Mouse (Mus musculus): ENCODE measurements around the gene Rptor. TPM values are rescaled to one million over a fixed set of nuclear protein-coding genes. Genes with fewer than 3 reads are reported as not detected.

Gene Rptor
- polyA plus RNA-seq, 1 experiment from 2014 or later: 11.6 TPM

DNA sequence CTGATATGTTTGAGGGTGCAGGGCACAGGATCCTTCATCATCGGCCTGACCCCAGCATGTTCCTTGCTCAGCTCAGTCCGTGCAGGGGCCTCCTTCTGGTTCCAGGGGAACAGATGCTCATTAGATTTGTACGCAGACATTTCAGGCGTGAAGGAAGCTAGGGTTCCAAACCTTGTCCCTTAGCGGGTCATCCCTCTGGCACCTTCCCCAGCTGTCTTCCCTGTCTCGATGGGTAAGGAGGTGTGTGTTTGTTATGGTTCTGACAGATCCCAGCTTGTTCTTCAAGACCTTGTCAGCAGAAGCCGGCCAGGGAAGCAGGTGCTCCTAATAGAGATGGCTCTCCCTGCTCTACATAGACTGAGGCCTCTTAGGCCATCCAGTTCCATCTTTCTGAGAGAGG lies 37.7 kb upstream of the Rptor start:
- Histone ChIP-seq H3K36me3 (ENCODE audit: control insufficient read depth, insufficient read depth, low read length) (no peaks in the 10 kb centered on the region), H3K27ac (replicated peaks; ENCODE audit: low read depth, low read length) (no peak overlapping the region), H3K4me3 (ENCODE audit: low read depth, low read length) (no peak overlapping the region), H3K9me3 (ENCODE audit: control insufficient read depth, low read length) (no peaks in the 10 kb centered on the region), H3K4me2 (ENCODE audit: low read depth, low read length) (no peak overlapping the region), H3K4me1 (ENCODE audit: control insufficient read depth, insufficient read depth, low read length) (no peaks in the 10 kb centered on the region), H3K9ac (ENCODE audit: low read depth, low read length) (no peak overlapping the region), H3K27me3 (replicated peaks; ENCODE audit: control insufficient read depth, insufficient read depth, low read length) (peaks cover 16% of the 10 kb centered on the region)
- DNase-seq (ENCODE audit: low spot score) (no peak), ATAC-seq (ENCODE audit: low read depth) (no peak)
- WGBS: 61% methylated on average over 7 of the region's 7 CpGs

DNA sequence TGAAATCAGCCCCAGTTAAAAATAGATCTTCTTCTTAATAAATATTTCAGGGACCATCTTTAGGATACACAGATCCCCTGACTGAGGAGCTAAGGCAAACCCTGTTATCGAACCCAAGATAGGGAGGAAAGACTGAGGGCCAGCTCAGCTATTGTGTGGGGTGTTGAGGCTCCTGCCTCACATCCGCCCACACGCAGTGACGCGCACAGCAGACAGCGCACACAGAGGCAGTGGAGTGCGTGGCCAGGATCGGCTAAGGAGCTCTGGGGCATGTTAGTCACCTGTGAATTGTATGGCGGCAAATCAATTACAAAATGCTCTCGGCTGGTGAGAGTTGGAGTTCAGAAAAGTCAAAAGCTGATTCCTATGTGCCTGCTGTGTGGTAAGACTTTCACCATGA lies 37.0 kb upstream of the Rptor start:
- DNase-seq (ENCODE audit: low spot score) (no peak), ATAC-seq (ENCODE audit: low read depth) (no peak)
- no peak overlapping the region for H3K4me2 ChIP-seq (ENCODE audit: low read depth, low read length)
- WGBS: 35% methylated on average over 10 of the region's 10 CpGs
- peaks cover 16% of the 10 kb centered on the region for H3K27me3 ChIP-seq (replicated peaks; ENCODE audit: control insufficient read depth, insufficient read depth, low read length)
- H3K4me1 ChIP-seq (ENCODE audit: control insufficient read depth, insufficient read depth, low read length): no peaks in the 10 kb centered on the region
- no peaks in the 10 kb centered on the region for H3K36me3 ChIP-seq (ENCODE audit: control insufficient read depth, insufficient read depth, low read length)
- H3K9ac ChIP-seq (ENCODE audit: low read depth, low read length): no peak overlapping the region
- no peak overlapping the region for H3K27ac ChIP-seq (replicated peaks; ENCODE audit: low read depth, low read length)
- no peak overlapping the region for H3K4me3 ChIP-seq (ENCODE audit: low read depth, low read length)
- no peaks in the 10 kb centered on the region for H3K9me3 ChIP-seq (ENCODE audit: control insufficient read depth, low read length)

DNA sequence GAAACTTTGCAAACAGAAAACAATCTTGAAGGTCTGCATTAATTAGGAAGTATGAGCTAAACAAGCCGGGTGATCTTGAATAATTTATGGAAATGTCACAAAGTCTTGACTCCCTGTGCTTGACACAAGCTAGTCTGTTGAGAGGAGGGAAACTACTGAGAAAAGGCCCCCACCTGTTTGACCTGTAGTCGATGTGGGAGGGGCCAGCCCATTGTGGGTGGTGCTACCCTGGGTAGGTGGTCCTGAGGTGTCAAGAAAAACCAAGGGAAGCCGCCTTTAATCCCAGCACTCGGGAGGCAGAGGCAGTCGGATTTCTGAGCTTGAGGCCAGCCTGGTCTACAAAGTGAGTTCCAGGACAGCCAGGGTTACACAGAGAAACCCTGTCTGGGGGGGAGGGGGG lies 36.5 kb upstream of the Rptor start:
- no peak for DNase-seq (ENCODE audit: low spot score)
- Histone ChIP-seq H3K27me3 (replicated peaks; ENCODE audit: control insufficient read depth, insufficient read depth, low read length) (peaks cover 13% of the 10 kb centered on the region), H3K4me2 (ENCODE audit: low read depth, low read length) (no peak overlapping the region), H3K9me3 (ENCODE audit: control insufficient read depth, low read length) (no peaks in the 10 kb centered on the region), H3K27ac (replicated peaks; ENCODE audit: low read depth, low read length) (no peak overlapping the region), H3K4me3 (ENCODE audit: low read depth, low read length) (no peak overlapping the region), H3K4me1 (ENCODE audit: control insufficient read depth, insufficient read depth, low read length) (no peaks in the 10 kb centered on the region), H3K9ac (ENCODE audit: low read depth, low read length) (no peak overlapping the region), H3K36me3 (ENCODE audit: control insufficient read depth, insufficient read depth, low read length) (no peaks in the 10 kb centered on the region)
- no peak for ATAC-seq (ENCODE audit: low read depth)
- 54% methylated on average over 5 of the region's 5 CpGs for WGBS

DNA sequence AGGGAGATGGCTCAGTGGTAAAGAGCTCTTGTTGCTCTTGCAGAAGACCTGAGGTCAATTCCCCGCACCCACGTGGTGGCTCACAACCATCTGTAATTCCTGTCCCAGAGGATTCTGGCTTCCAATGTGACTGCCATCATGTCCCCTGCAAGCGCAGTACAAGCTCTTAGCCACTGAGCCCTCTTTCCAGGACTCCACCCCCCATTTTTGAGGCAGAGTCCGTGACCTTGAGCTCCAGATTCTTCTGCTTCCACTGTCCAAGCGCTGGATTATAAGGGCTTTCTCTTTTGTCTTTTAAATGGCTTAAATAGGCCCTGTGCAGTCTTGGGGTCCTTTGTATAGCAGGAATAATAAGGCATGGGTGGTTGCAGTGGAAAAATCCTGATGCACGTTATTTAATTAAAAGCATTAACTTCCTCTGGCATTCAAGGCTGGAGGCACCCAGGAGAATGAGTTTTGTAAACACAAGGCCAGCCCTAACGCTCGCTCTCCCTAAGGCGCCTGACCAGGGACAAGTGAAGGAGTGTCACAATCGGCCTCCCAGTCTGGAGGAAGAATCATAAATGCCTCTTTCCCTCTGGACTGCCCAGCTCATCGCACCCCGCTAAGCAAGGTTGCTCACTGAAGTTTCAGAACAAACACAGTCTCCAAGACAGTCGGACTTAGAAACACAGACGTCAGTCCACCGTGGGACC lies 30.2 kb upstream of the Rptor start:
- H3K27me3 ChIP-seq (replicated peaks; ENCODE audit: control insufficient read depth, insufficient read depth, low read length): no peaks in the 10 kb centered on the region
- 59% methylated on average over 15 of the region's 15 CpGs for WGBS
- peaks cover 5% of the 10 kb centered on the region; the same call in 1 of the 2 replicates for H3K4me1 ChIP-seq (ENCODE audit: control insufficient read depth, insufficient read depth, low read length)
- no peak overlapping the region for H3K27ac ChIP-seq (replicated peaks; ENCODE audit: low read depth, low read length)
- DNase-seq (ENCODE audit: low spot score) (no peak), ATAC-seq (ENCODE audit: low read depth) (no peak)
- no peaks in the 10 kb centered on the region for H3K9me3 ChIP-seq (ENCODE audit: control insufficient read depth, low read length)
- H3K9ac ChIP-seq (ENCODE audit: low read depth, low read length): peak overlapping the region; percentile 8; the same call in 1 of the 2 replicates
- no peak overlapping the region for H3K4me3 ChIP-seq (ENCODE audit: low read depth, low read length)
- no peak overlapping the region for H3K4me2 ChIP-seq (ENCODE audit: low read depth, low read length)
- H3K36me3 ChIP-seq (ENCODE audit: control insufficient read depth, insufficient read depth, low read length): no peaks in the 10 kb centered on the region

DNA sequence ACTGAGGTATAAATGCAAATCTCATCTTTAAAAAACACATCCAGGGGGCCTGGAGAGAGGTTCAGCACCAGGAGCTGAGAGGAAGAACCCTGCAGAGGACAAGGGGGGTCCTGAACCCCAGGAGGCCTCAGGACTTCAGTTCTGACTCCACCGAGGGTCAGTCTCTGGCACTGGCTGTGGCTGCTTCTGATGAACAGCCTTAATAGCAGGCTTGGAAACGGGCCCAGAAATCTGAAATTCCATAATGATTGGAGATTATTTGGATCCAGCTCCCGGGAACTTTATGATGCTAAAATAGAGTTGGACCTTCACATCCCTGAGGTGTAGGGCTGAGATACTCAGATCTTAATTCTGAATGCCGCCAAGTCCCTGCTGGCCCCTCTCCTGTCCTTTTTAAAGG lies 25.9 kb upstream of the Rptor start:
- no peak overlapping the region for H3K4me3 ChIP-seq (ENCODE audit: low read depth, low read length)
- H3K4me1 ChIP-seq (ENCODE audit: control insufficient read depth, insufficient read depth, low read length): peaks cover 5% of the 10 kb centered on the region; the same call in 1 of the 2 replicates
- no peak overlapping the region for H3K27ac ChIP-seq (replicated peaks; ENCODE audit: low read depth, low read length)
- no peaks in the 10 kb centered on the region for H3K36me3 ChIP-seq (ENCODE audit: control insufficient read depth, insufficient read depth, low read length)
- no peaks in the 10 kb centered on the region for H3K9me3 ChIP-seq (ENCODE audit: control insufficient read depth, low read length)
- WGBS: 12% methylated on average over 4 of the region's 4 CpGs
- no peak overlapping the region for H3K4me2 ChIP-seq (ENCODE audit: low read depth, low read length)
- DNase-seq (ENCODE audit: low spot score) (peak; percentile 74), ATAC-seq (ENCODE audit: low read depth) (no peak)
- H3K27me3 ChIP-seq (replicated peaks; ENCODE audit: control insufficient read depth, insufficient read depth, low read length): no peaks in the 10 kb centered on the region
- H3K9ac ChIP-seq (ENCODE audit: low read depth, low read length): no peak overlapping the region

DNA sequence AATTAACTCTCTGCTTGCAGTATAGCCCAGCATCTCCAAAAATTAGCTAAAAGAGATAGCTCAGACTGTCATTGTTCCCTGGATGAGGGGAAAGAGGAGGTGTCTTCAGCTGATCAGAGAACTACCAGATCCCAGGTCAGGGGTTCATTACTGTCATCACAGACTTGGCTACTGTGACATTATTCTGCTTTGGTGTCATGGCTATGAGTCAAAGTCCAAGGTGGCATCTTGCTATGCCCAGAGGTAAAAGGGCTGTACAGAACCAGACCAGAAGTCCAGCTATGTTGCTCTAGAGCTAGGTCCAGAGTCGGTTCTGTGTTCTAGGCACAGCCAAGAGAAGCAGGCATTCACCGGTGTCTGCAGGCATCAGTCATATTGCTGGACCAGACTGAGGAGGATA lies 25.0 kb upstream of the Rptor start:
- Histone ChIP-seq H3K4me2 (ENCODE audit: low read depth, low read length) (no peak overlapping the region), H3K27me3 (replicated peaks; ENCODE audit: control insufficient read depth, insufficient read depth, low read length) (no peaks in the 10 kb centered on the region), H3K27ac (replicated peaks; ENCODE audit: low read depth, low read length) (no peak overlapping the region), H3K4me1 (ENCODE audit: control insufficient read depth, insufficient read depth, low read length) (peaks cover 5% of the 10 kb centered on the region; the same call in 1 of the 2 replicates), H3K4me3 (ENCODE audit: low read depth, low read length) (no peak overlapping the region), H3K9ac (ENCODE audit: low read depth, low read length) (no peak overlapping the region), H3K9me3 (ENCODE audit: control insufficient read depth, low read length) (no peaks in the 10 kb centered on the region), H3K36me3 (ENCODE audit: control insufficient read depth, insufficient read depth, low read length) (no peaks in the 10 kb centered on the region)
- DNase-seq (ENCODE audit: low spot score): no peak
- no peak for ATAC-seq (ENCODE audit: low read depth)
- WGBS: 89% methylated on average over 2 of the region's 2 CpGs

DNA sequence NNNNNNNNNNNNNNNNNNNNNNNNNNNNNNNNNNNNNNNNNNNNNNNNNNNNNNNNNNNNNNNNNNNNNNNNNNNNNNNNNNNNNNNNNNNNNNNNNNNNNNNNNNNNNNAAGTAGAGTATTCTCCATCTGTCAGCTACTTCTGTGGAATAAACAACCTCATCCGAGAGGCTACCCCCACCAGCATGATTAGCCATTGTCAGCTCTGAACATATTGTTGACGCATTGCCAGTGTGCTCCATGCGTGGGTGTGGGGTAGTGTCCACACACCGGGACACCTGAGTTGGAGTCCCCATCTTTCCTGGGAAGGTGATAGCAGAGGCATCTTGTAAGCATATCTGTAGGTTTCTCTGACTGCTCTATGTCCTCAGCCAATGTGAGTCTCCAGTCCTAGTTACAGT lies 16.2 kb upstream of the Rptor start:
- no peaks in the 10 kb centered on the region for H3K9me3 ChIP-seq (ENCODE audit: control insufficient read depth, low read length)
- no peak overlapping the region for H3K27ac ChIP-seq (replicated peaks; ENCODE audit: low read depth, low read length)
- H3K4me1 ChIP-seq (ENCODE audit: control insufficient read depth, insufficient read depth, low read length): no peaks in the 10 kb centered on the region
- WGBS: 75% methylated on average over 4 of the region's 4 CpGs
- no peak overlapping the region for H3K4me2 ChIP-seq (ENCODE audit: low read depth, low read length)
- H3K27me3 ChIP-seq (replicated peaks; ENCODE audit: control insufficient read depth, insufficient read depth, low read length): no peaks in the 10 kb centered on the region
- DNase-seq (ENCODE audit: low spot score) (no peak), ATAC-seq (ENCODE audit: low read depth) (no peak)
- H3K36me3 ChIP-seq (ENCODE audit: control insufficient read depth, insufficient read depth, low read length): no peaks in the 10 kb centered on the region
- H3K9ac ChIP-seq (ENCODE audit: low read depth, low read length): no peak overlapping the region
- no peak overlapping the region for H3K4me3 ChIP-seq (ENCODE audit: low read depth, low read length)

DNA sequence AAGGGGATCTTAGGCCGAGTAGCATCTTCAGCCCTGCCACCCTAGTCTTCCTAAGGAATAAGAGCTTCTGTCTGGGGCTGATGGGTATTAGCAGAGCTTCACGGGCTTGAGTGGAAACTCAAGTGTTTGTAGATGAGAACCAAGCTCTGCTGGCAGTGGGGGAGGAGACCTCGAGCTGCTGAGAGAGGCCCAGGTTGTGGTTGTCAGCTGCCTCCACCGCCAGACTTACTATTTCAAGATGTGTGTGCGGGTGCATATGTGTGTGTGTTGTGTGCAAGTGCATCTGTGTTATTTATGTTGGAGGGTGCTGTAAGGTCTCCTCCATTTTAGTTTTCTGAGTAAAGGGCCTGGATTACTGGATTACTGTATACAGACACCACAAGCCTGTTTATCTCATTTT lies 15.6 kb upstream of the Rptor start:
- ATAC-seq (ENCODE audit: low read depth) (no peak), DNase-seq (ENCODE audit: low spot score) (no peak)
- no peaks in the 10 kb centered on the region for H3K27me3 ChIP-seq (replicated peaks; ENCODE audit: control insufficient read depth, insufficient read depth, low read length)
- no peak overlapping the region for H3K4me2 ChIP-seq (ENCODE audit: low read depth, low read length)
- H3K36me3 ChIP-seq (ENCODE audit: control insufficient read depth, insufficient read depth, low read length): no peaks in the 10 kb centered on the region
- H3K9me3 ChIP-seq (ENCODE audit: control insufficient read depth, low read length): no peaks in the 10 kb centered on the region
- no peaks in the 10 kb centered on the region for H3K4me1 ChIP-seq (ENCODE audit: control insufficient read depth, insufficient read depth, low read length)
- H3K9ac ChIP-seq (ENCODE audit: low read depth, low read length): no peak overlapping the region
- 38% methylated on average over 5 of the region's 5 CpGs for WGBS
- H3K27ac ChIP-seq (replicated peaks; ENCODE audit: low read depth, low read length): no peak overlapping the region
- no peak overlapping the region for H3K4me3 ChIP-seq (ENCODE audit: low read depth, low read length)

DNA sequence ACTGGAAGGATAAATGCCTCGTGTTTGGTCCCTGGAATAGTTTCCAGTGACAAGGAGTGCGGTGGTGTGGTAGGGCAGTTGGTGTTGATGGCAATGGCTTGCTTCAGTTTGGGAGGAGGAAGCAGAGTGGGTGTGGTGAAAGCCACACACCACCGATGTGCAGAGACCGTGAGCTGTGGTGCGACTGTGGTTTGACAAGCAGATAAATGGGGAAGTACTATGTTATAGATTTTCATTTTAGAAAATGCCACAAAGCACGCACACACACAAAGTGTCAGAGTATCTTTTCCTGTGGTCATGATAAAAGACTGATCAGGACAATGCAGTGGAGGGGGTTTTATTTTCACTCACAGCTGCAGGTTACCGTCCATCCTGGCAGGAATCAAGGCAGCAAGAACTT lies 13.5 kb upstream of the Rptor start:
- ATAC-seq (ENCODE audit: low read depth) (no peak), DNase-seq (ENCODE audit: low spot score) (no peak)
- Histone ChIP-seq H3K4me1 (ENCODE audit: control insufficient read depth, insufficient read depth, low read length) (no peaks in the 10 kb centered on the region), H3K27ac (replicated peaks; ENCODE audit: low read depth, low read length) (no peak overlapping the region), H3K4me2 (ENCODE audit: low read depth, low read length) (no peak overlapping the region), H3K36me3 (ENCODE audit: control insufficient read depth, insufficient read depth, low read length) (no peaks in the 10 kb centered on the region), H3K9ac (ENCODE audit: low read depth, low read length) (no peak overlapping the region), H3K27me3 (replicated peaks; ENCODE audit: control insufficient read depth, insufficient read depth, low read length) (no peaks in the 10 kb centered on the region), H3K9me3 (ENCODE audit: control insufficient read depth, low read length) (no peaks in the 10 kb centered on the region), H3K4me3 (ENCODE audit: low read depth, low read length) (no peak overlapping the region)
- 77% methylated on average over 7 of the region's 7 CpGs for WGBS
